Mouse (Mus musculus) testis, postnatal 10 days (tissue): ENCODE data around the gene Slc16a2.

Experiments
- DNase-seq: peaks from one replicate; pipeline ENCODE4 v3.0.0; 2021; ENCODE audit warnings: low spot score

Slc16a2 gene

GRCm38 (mm10) chrX:103821832-103822196 is at the start of gene Slc16a2:
Slc16a2 (minus strand) TSS chrX:103821983.
- DNase-seq: peak; percentile 63

- no peak for DNase-seq
Observed at GRCm38 (mm10) chrX:103863502-103863901, 41.7 kb upstream of the Slc16a2 start.

- no peak for DNase-seq
Observed at GRCm38 (mm10) chrX:103862877-103863276, 41.1 kb upstream of the Slc16a2 start.

- peak; percentile 43 for DNase-seq
Observed at GRCm38 (mm10) chrX:103845266-103845665, 23.5 kb upstream of the Slc16a2 start.

GRCm38 (mm10) chrX:103828836-103829235 is 7.1 kb upstream of the Slc16a2 start:
- no peak for DNase-seq

GRCm38 (mm10) chrX:103822271-103822811 is 558 bp upstream of the Slc16a2 start:
- peak; percentile 54 for DNase-seq

GRCm38 (mm10) chrX:103821195-103821831 is 470 bp downstream of the Slc16a2 start:
- no peak for DNase-seq

- peak; percentile 43 for DNase-seq
Observed at GRCm38 (mm10) chrX:103820307-103821194, 1.2 kb downstream of the Slc16a2 start.

GRCm38 (mm10) chrX:103819253-103819652 is 2.5 kb downstream of the Slc16a2 start:
- peak; percentile 38 for DNase-seq

- no peak for DNase-seq
Observed at GRCm38 (mm10) chrX:103812690-103813089, 9.1 kb downstream of the Slc16a2 start.

GRCm38 (mm10) chrX:103810483-103810882 is 11.3 kb downstream of the Slc16a2 start:
- no peak for DNase-seq

- DNase-seq: no peak
Observed at GRCm38 (mm10) chrX:103806373-103806772, 15.4 kb downstream of the Slc16a2 start.

GRCm38 (mm10) chrX:103796961-103797360 is 24.8 kb downstream of the Slc16a2 start:
- DNase-seq: no peak

GRCm38 (mm10) chrX:103795506-103795905 is 26.3 kb downstream of the Slc16a2 start:
- DNase-seq: no peak

- no peak for DNase-seq
Observed at GRCm38 (mm10) chrX:103791329-103791728, 30.5 kb downstream of the Slc16a2 start.

- no peak for DNase-seq
Observed at GRCm38 (mm10) chrX:103785681-103786080, 36.1 kb downstream of the Slc16a2 start.

GRCm38 (mm10) chrX:103776412-103776811 is 45.4 kb downstream of the Slc16a2 start:
- DNase-seq: no peak

- no peak for DNase-seq
Observed at GRCm38 (mm10) chrX:103746197-103746596, 75.6 kb downstream of the Slc16a2 start.

- no peak for DNase-seq
Observed at GRCm38 (mm10) chrX:103744171-103745039, 77.4 kb downstream of the Slc16a2 start.

- DNase-seq: no peak
Observed at GRCm38 (mm10) chrX:103742057-103742315, 79.8 kb downstream of the Slc16a2 start.

- peak; percentile 72 for DNase-seq
Observed at GRCm38 (mm10) chrX:103741215-103742056, 80.3 kb downstream of the Slc16a2 start.
